Mouse (Mus musculus): ENCODE measurements around the gene Colgalt2.
A peak's percentile ranks its signal among the peaks of the same experiment; 100 is the strongest.

Gene Colgalt2

GRCm38 (mm10) chr1:152476126-152476525 is 76.5 kb downstream of the Colgalt2 start:
- no peak for DNase-seq (ENCODE audit: low read depth, low spot score)

DNA sequence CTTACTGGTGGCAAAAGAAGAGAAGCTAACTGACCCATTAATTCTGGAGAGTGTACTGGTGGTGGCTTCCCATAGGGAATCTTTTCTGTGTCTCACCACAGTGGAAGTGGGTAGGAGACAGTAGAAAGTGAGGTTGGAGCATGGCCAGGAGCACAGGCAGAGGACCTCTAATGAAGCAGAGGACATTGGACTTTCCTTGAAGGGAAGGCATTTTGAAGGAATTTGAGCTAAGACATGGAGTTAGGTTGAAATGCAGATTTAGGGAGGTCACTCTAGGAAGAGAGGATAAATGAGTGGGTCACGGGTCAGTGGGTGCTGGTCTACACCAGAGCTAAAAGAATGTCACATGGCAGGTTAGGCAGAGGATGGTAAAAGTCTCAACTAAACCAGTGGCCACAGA is 91.2 kb downstream of the Colgalt2 start:
- no peak for DNase-seq (ENCODE audit: low read depth, low spot score)

DNA sequence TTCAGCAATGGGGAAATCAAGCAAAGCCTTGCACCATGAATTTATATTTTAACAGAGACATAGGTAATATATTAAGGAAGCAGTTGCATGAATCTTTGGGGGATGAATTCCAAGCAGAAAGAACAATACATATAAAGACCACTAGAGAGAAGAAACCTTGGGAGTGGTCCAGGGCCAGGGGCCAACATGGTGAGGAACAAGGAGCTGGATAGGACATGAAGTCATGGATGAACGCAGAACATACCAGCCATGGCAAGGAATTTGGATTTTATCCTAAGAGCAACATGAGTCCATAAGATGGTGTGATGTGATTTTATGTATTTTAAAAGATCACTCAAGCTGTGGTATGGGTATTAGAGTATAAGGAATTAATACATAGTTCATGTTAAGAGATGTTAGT is 92.6 kb downstream of the Colgalt2 start:
- no peak for DNase-seq (ENCODE audit: low read depth, low spot score)

DNA sequence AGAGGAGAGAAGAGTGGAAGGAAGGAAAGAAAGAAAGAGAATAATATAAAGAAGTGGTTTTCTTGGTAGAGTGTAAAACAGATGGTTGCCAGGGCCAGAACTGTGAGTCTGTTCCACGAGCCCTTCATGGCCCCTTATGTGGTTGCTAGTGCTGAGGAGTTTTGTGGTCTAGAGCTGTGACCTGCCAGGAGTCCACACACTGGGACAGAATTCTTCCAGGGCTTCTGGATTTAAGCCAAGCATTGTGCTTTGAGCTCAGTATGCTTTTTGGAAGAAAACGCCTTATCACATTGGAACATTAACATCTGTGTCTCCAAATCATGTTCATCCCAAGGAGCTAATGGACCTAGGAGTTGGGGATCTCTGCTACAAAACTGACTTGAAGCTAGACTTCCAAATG is 97.2 kb downstream of the Colgalt2 start:
- no peak for DNase-seq (ENCODE audit: low read depth, low spot score)

- DNase-seq (ENCODE audit: low read depth, low spot score): no peak
Measured at GRCm38 (mm10) chr1:152497581-152497980, 98.0 kb downstream of the Colgalt2 start.

DNA sequence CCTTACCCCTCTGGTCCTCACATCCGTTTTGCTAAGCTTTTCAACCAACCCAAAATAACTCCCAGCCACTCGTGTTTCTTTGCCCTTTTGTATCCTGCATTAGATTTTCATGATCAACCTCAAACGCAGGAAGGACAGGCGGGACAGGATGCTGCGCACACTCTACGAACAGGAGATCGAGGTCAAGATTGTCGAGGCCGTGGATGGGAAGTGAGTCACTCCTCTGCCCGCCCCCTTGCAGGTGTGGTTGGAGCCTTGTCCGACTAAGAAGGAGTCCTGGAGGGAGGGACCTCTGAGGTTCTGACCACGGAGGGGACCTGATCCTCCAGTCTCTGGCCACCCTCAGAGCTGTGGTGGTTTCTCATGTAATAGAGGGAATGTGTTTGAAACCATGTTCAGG is 100.2 kb downstream of the Colgalt2 start:
- DNase-seq (ENCODE audit: low read depth, low spot score): no peak

DNA sequence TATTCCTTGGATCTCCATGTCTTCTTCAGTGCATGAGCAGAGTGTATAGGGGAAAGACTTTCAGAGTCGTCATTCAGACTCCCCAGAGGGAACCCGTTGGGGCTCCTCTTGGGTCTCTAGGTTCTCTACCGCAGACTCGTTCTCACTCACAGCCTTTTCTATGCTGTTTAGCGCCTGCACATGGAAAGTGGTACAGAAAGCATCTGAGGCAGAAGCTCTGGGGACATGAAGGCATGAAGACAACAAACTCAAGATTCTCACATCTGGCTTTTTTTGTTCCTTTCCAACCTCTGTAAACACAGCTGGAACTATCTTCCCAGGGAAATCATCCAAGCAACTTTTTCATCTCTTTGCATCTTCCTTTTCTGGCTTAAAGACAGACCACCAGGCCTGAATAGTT is 106.5 kb downstream of the Colgalt2 start:
- no peak for DNase-seq (ENCODE audit: low read depth, low spot score)

DNA sequence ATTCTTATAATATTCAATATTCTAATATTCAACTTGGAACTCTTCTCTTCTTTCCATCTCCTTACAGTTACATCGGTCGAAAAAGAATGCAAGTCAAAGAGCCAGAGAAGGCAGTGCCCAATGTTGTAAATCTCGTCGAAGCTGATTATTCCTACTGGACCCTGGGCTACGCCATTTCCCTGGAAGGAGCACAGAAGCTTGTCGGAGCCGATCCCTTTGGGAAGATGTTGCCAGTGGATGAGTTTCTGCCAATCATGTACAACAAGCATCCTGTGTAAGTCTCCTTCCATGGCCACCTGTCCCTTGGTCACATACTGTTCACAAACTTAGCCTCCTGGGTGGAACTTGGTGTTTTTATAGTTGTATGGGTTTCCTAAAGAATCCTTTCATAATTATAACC is 107.1 kb downstream of the Colgalt2 start:
- DNase-seq (ENCODE audit: low read depth, low spot score): no peak

DNA sequence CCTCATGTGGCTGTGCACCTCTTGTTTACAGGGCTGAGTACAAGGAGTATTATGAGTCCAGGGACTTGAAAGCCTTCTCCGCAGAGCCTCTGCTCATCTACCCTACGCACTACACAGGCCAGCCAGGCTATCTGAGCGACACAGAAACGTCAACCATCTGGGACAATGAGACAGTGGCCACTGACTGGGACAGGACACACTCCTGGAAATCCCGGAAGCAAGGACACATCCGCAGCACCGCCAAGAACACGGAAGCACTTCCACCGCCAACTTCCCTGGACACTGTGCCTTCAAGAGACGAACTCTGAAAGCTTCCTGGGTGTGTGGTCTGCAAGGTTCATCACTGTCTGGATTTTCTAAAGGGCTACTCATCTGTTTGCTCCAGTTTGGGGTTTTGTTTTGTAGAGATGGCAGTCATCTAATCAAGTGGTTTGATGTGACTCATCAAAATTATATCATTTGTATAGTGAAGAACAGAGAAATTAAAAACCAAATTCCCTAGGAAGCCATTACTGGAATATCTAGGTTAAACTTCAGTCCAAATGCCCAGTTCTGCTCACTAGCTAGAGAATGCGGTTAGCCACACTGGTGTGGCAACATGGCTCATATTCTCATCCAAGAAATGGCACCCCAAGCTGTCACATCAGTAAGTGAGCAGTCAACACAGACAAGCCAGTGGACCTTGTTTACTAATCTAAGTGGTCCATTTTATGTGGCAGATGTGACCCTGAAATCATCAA is 109.0 kb downstream of the Colgalt2 start:
- no peak for DNase-seq (ENCODE audit: low read depth, low spot score)

DNA sequence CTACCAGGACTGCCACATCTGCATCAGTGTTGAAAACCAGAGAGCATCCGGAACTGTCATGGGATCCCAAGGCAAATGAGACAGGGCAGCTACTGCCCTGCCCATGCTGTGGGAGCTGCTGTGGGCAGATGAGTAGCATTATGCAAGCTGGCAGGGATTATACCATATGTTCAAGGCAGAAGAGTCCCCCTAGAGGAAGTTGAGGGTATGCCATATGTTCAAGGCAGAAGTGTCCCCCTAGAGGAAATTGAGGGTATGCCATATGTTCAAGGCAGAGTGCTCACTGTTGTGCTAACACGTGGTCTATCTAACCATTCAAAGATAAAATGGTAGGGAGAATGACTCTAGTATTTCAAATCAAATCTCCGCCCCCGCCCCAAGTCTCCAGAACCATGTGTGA is 111.6 kb downstream of the Colgalt2 start:
- peak; percentile 92 for DNase-seq (ENCODE audit: low read depth, low spot score)

GRCm38 (mm10) chr1:152514256-152514655 is 114.6 kb downstream of the Colgalt2 start:
- no peak for DNase-seq (ENCODE audit: low read depth, low spot score)

GRCm38 (mm10) chr1:152517057-152517570 is 117.5 kb downstream of the Colgalt2 start:
- DNase-seq (ENCODE audit: low read depth, low spot score): peak; percentile 90

GRCm38 (mm10) chr1:152518971-152519370 is 119.3 kb downstream of the Colgalt2 start:
- no peak for DNase-seq (ENCODE audit: low read depth, low spot score)

- peak; percentile 78 for DNase-seq (ENCODE audit: low read depth, low spot score)
Measured at GRCm38 (mm10) chr1:152520798-152521575, 121.4 kb downstream of the Colgalt2 start.

GRCm38 (mm10) chr1:152522226-152522625 is 122.6 kb downstream of the Colgalt2 start:
- DNase-seq (ENCODE audit: low read depth, low spot score): no peak

GRCm38 (mm10) chr1:152523292-152523691 is 123.7 kb downstream of the Colgalt2 start:
- DNase-seq (ENCODE audit: low read depth, low spot score): no peak

DNA sequence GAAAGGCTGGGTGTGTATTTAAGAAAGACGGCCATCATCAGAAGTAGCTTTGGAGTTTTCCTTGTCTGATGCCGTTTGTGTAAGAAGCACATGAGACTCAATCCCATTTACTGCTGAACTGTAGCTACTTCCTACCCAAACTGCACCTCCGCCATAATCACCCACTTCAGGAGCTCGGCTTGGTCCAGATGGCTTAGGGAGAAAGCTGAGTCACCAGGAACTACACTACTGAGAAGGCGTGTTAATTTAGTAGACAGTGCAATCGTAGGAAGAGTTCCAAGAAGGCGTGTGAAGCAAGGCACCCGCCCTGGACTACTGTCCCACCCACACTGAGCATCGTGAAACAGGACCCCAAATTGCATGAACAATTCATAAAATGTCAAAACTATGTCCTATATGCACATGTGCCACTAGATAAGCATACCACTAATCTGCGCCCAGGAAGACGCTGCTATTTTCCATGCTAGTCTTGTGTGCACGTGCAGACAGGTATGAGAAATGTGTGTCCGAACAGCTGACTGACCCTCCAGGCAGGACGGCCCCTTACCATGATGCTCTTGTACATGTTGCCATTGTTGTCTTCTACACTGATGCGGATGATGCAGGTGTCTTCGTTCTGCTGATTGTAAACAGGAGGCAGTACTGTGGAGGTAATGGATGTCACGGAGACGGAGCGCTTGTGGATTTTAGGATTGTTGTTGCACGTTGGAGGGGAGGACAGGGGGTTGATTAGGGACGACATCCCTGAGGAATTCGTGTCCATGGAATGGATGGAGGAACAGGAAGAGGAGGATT is 124.7 kb downstream of the Colgalt2 start:
- DNase-seq (ENCODE audit: low read depth, low spot score): no peak

DNA sequence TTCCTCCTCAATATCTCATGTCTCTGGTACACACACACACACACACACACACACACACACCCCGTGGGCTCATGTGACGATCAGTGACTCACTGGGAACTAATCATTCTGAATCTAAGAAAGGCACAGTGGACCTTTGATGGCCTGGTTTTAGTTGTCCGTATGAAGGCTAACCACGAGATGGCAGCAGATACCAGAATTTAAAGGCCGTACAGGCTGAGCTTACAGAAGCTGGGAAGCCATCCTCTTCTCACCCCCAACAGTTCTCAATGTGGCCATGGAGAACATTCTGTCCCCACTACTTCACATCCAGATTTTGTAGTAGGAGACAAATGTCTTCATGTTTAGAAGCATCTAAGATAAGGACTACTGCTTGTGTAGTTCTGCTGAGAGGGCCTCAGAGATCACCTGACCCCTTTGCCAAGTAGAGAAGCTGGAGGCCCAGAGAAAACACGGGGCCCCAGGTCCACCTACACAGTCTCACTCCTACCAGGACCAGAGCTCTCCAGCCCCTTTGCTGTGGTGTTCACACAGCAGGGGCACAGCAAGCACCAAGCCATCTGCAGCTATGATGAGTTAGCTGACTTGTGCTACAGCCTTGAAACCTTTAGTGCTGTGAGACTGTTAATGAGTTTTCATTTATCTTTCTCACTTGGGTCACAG is 125.5 kb downstream of the Colgalt2 start:
- DNase-seq (ENCODE audit: low read depth, low spot score): peak; percentile 76

DNA sequence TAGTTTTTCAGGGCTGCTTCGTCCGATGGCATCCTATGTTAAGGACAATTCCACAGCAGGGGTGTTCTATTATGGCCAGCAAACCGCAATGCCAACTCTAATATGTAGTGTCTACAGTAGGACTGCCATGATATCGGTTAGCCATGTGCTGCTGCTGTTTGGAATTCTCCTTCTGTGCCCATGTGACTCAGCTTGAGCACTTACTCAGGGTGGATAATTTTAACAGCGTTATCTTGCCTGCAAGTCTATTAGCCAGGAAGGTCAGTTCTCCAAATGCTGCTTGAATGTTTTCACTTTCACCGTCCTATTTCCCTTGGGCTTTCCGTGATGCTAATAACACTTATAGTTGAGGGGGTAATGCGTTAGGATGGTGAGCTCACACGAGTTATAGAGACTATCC is 126.5 kb downstream of the Colgalt2 start:
- DNase-seq (ENCODE audit: low read depth, low spot score): no peak

DNA sequence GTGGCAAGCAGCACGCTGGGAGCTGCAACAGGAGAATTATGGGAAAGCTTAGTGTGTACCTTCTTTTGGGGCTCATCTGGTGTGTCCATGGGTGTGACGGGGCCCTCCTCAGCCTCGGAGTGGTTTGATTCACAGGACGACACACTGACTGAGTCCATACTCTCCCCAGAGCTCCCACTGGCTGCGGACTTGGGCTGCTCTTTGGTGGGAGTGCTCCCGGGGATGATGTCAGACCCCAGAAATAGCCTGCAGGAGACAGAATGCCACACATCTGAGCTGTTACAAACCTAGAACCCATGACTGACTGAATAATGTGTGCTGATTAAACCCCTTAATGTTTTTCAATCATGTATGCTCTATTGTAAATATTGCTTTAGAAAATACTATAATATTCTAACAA is 128.6 kb downstream of the Colgalt2 start:
- DNase-seq (ENCODE audit: low read depth, low spot score): no peak

DNA sequence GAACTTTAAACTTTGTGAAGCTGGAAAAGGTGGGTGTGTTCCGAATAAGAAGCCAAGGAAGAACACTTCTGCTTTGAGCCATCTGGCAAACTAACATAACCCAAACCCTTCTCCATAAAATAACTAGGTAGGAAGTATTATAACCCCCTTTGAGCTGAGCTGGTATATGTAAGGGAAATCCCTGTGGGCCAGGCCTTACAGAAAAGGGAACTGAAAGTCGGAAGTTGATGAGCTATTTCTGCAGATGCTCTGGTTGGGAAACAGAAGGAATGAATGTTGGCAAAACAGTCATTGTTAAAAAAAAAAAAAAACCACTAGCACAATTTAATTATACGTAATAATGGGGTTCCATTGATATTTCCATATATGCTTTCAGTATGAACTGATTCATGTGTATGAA is 129.1 kb downstream of the Colgalt2 start:
- no peak for DNase-seq (ENCODE audit: low read depth, low spot score)

GRCm38 (mm10) chr1:152531498-152531897 is 131.9 kb downstream of the Colgalt2 start:
- peak; percentile 58 for DNase-seq (ENCODE audit: low read depth, low spot score)

All from R1 (cell line).